Mouse (Mus musculus) ES-Bruce4 (cell line): Measurements from ENCODE around the gene Prl3d1.

ENCODE experiments used
- CTCF ChIP-seq: IDR thresholded peaks from one replicate; pipeline ENCODE4 v1.8.1; 2011; ENCODE audit warnings: low read depth, low read length
- EP300 ChIP-seq: IDR thresholded peaks from 2 replicates; pipeline ENCODE4 v1.6.1; 2011; ENCODE audit warnings: low read depth, low read length; ENCODE audit not compliant: insufficient read depth

- no peak for TF ChIP-seq CTCF
- no peak for TF ChIP-seq EP300
These were observed 34.8 kb upstream of the Prl3d1 start for GRCm38 (mm10) chr13:27059177-27059576.
